Mouse (Mus musculus) myocyte (in vitro differentiated cells): ENCODE results near the gene Comp.

Experiments used
- CEBPB ChIP-seq: IDR thresholded peaks from 2 replicates; pipeline ENCODE4 v1.6.1; 2011; ENCODE audit warnings: mild to moderate bottlenecking, moderate library complexity; ENCODE audit not compliant: poor library complexity, insufficient read depth, severe bottlenecking
- E2F4 ChIP-seq: IDR thresholded peaks from one replicate; pipeline ENCODE4 v1.6.1; 2011; ENCODE audit warnings: mild to moderate bottlenecking, control low read depth, moderate library complexity; ENCODE audit not compliant: insufficient read depth
- MAX ChIP-seq: IDR thresholded peaks from one replicate; pipeline ENCODE4 v1.6.1; 2011; ENCODE audit warnings: low read depth, mild to moderate bottlenecking, control low read depth
- MYOD1 ChIP-seq, 3 experiments: IDR thresholded peaks; one replicate each; pipeline ENCODE4 v1.6.1; 2011; ENCODE audit warnings: control low read depth in 2 of 3, low read depth in 2 of 3, mild to moderate bottlenecking in 2 of 3, moderate library complexity in 1 of 3; ENCODE audit not compliant: insufficient read length in 2 of 3, control insufficient read depth in 1 of 3
- POLR2A ChIP-seq: IDR thresholded peaks from one replicate; pipeline ENCODE4 v1.6.1; 2011; ENCODE audit warnings: low read depth, mild to moderate bottlenecking, control low read depth, moderate library complexity; ENCODE audit not compliant: insufficient read length
- POLR2AphosphoS2 ChIP-seq: IDR thresholded peaks from one replicate; pipeline ENCODE4 v1.6.1; 2011; ENCODE audit warnings: low read depth, control low read depth; ENCODE audit not compliant: insufficient read length
- TCF12 ChIP-seq: IDR thresholded peaks from one replicate; pipeline ENCODE4 v1.6.1; 2011; ENCODE audit warnings: mild to moderate bottlenecking, control low read depth; ENCODE audit not compliant: poor library complexity, insufficient read depth, severe bottlenecking
- TCF3 ChIP-seq: IDR thresholded peaks from one replicate; pipeline ENCODE4 v1.6.1; 2011; ENCODE audit warnings: low read depth, control low read depth; ENCODE audit not compliant: insufficient read length
- USF1 ChIP-seq: IDR thresholded peaks from one replicate; pipeline ENCODE4 v1.6.1; 2011; ENCODE audit warnings: low read depth, mild to moderate bottlenecking, control low read depth, moderate library complexity

GRCm38 (mm10) chr8:70347860-70348420 is 25.4 kb upstream of the Comp start:
- TF ChIP-seq TCF12 (no peak), POLR2A (no peak), MYOD1 (IDR thresholded peaks at IDR 0.05; ENCODE audit: control insufficient read depth in 1 of 3, insufficient read length in 2 of 3, low read depth in 2 of 3) (no peak), POLR2AphosphoS2 (no peak), USF1 (no peak), MAX (no peak), E2F4 (no peak), CEBPB (no peak), TCF3 (no peak)
